In genomic region chr1:154415826-154416225, GRCm38 (mm10) we compare ENCODE assay signal across 26 mouse cellular contexts.
DNase-seq lines count a peak whose midpoint lies in the region; ATAC-seq and TF ChIP-seq lines count a peak whose summit lies in the region.
"Had no signal": no experiment of that assay in that cellular context is flagged by ENCODE, and none has a peak within 500 bp of the region (broad histone marks: within the 10 kb centered on the region; RNA-seq: fewer than 3 reads in every experiment).

No protein-coding gene starts in this region.

- H3K4me2 ChIP-seq in hindbrain, embryonic 11.5 days (replicated peaks; ENCODE audit: low read depth, low read length): no peak overlapping the region
- H3K4me2 ChIP-seq in hindbrain, embryonic 13.5 days: no peak overlapping the region
- no peak overlapping the region for H3K4me2 ChIP-seq in lung, embryonic 14.5 days
- H3K4me2 ChIP-seq: heart, embryonic 15.5 days; liver, embryonic 15.5 days; midbrain, embryonic 11.5 days had no signal

- no peaks in the 10 kb centered on the region for H3K27me3 ChIP-seq in hindbrain, embryonic 11.5 days (ENCODE audit: control insufficient read depth, insufficient read depth, low read length)
- no peaks in the 10 kb centered on the region for H3K27me3 ChIP-seq in hindbrain, embryonic 13.5 days
- H3K27me3 ChIP-seq in lung, embryonic 14.5 days (ENCODE audit: insufficient read depth, low read length): no peaks in the 10 kb centered on the region
- H3K27me3 ChIP-seq in cerebellum, adult 2 months (ENCODE audit: control insufficient read depth, insufficient read depth, low read length): no peaks in the 10 kb centered on the region
- H3K27me3 ChIP-seq: CH12.LX; heart, embryonic 15.5 days; liver, embryonic 15.5 days had no signal

- no peak for ATAC-seq in hindbrain, embryonic 11.5 days (ENCODE audit: low FRiP score)
- no peak for ATAC-seq in hindbrain, embryonic 13.5 days (ENCODE audit: low FRiP score)
- peak; percentile 41; the same call in 1 of the 2 replicates for ATAC-seq in lung, embryonic 14.5 days (ENCODE audit: insufficient read depth)
- ATAC-seq: forebrain, postnatal 0 days; Patski had no signal

- no peak overlapping the region for H3K9ac ChIP-seq in hindbrain, embryonic 11.5 days (ENCODE audit: low read depth, low read length)
- H3K9ac ChIP-seq in hindbrain, embryonic 13.5 days: no peak overlapping the region
- no peak overlapping the region for H3K9ac ChIP-seq in lung, embryonic 14.5 days
- H3K9ac ChIP-seq: forebrain, postnatal 0 days; heart, embryonic 15.5 days; liver, embryonic 15.5 days had no signal

- TF ChIP-seq POLR2A in cerebellum, adult 2 months (IDR thresholded peaks at IDR 0.05; ENCODE audit: borderline replicate concordance, insufficient read depth, low read length): no peak

- H3K9me3 ChIP-seq in hindbrain, embryonic 11.5 days (ENCODE audit: control insufficient read depth, low read length): no peaks in the 10 kb centered on the region
- no peaks in the 10 kb centered on the region for H3K9me3 ChIP-seq in hindbrain, embryonic 13.5 days
- H3K9me3 ChIP-seq in lung, embryonic 14.5 days (ENCODE audit: low read depth, low read length): no peaks in the 10 kb centered on the region
- H3K9me3 ChIP-seq: forebrain, embryonic 10.5 days; heart, embryonic 15.5 days; liver, embryonic 15.5 days had no signal

- no peaks in the 10 kb centered on the region for H3K36me3 ChIP-seq in hindbrain, embryonic 11.5 days (ENCODE audit: control insufficient read depth, insufficient read depth, low read length)
- peaks cover 5% of the 10 kb centered on the region; the same call in 1 of the 2 replicates for H3K36me3 ChIP-seq in hindbrain, embryonic 13.5 days
- no peaks in the 10 kb centered on the region for H3K36me3 ChIP-seq in lung, embryonic 14.5 days (ENCODE audit: insufficient read depth)
- H3K36me3 ChIP-seq: forebrain, embryonic 10.5 days; G1E; heart, embryonic 15.5 days; liver, embryonic 15.5 days had no signal

- H3K4me3 ChIP-seq in hindbrain, embryonic 11.5 days (ENCODE audit: low read depth, low read length): no peak overlapping the region
- H3K4me3 ChIP-seq in hindbrain, embryonic 13.5 days: no peak overlapping the region
- H3K4me3 ChIP-seq in lung, embryonic 14.5 days (ENCODE audit: low read depth, low read length): no peak overlapping the region
- H3K4me3 ChIP-seq in cerebellum, adult 2 months (replicated peaks; ENCODE audit: insufficient read depth, low read depth, low read length): no peak overlapping the region
- H3K4me3 ChIP-seq: forebrain, embryonic 10.5 days; heart, adult 2 months; heart, embryonic 15.5 days; liver, embryonic 15.5 days had no signal

- peak; percentile 4 for DNase-seq in hindbrain, embryonic 11.5 days (ENCODE audit: low spot score)
- no peak for DNase-seq in lung, embryonic 14.5 days
- no peak for DNase-seq in lung, adult 18-20 months
- DNase-seq in embryo, embryonic 10 days (ENCODE audit: low spot score): peak; percentile 29
- peak; percentile 17 for DNase-seq in embryo, embryonic 11 days
- no peak for DNase-seq in cerebellum, adult 2 months
- DNase-seq in frontal cortex, postnatal 14 days (ENCODE audit: low spot score in 2 of 2): no peak
- DNase-seq: B cell, adult 2 months; cerebellum, adult 11-12 months; cerebellum, postnatal 25 days; forebrain, postnatal 0 days; gastrocnemius, postnatal 25 days; heart, adult 2 months; heart, postnatal 4 days; kidney, adult 18-20 months; left cerebral cortex, postnatal 4 days; liver; right cerebral cortex, postnatal 25 days had no signal

- WGBS in hindbrain, embryonic 11.5 days: 76% methylated on average over 10 of the region's 10 CpGs
- whole genome bisulfite sequencing in hindbrain, embryonic 13.5 days: 82% methylated on average over 10 of the region's 10 CpGs
- 76% methylated on average over 10 of the region's 10 CpGs for WGBS in lung, embryonic 14.5 days
- WGBS in cerebellum, adult 2 months: 89% methylated on average over 10 of the region's 10 CpGs

- no peak overlapping the region for H3K27ac ChIP-seq in hindbrain, embryonic 11.5 days (ENCODE audit: low read depth, low read length)
- no peak overlapping the region for H3K27ac ChIP-seq in hindbrain, embryonic 13.5 days
- H3K27ac ChIP-seq in lung, embryonic 14.5 days (ENCODE audit: low read depth): no peak overlapping the region
- no peak overlapping the region for H3K27ac ChIP-seq in cerebellum, adult 2 months (ENCODE audit: insufficient read depth, low read length)
- H3K27ac ChIP-seq: heart, adult 2 months; heart, embryonic 15.5 days; liver, embryonic 15.5 days had no signal

- TF ChIP-seq CTCF in lung, embryonic 14.5 days (IDR thresholded peaks at IDR 0.05; ENCODE audit: low read depth): no peak
- TF ChIP-seq CTCF in cerebellum, adult 2 months (IDR thresholded peaks at IDR 0.05; ENCODE audit: borderline replicate concordance, insufficient read depth, low read depth, low read length): no peak

- no peaks in the 10 kb centered on the region for H3K4me1 ChIP-seq in hindbrain, embryonic 11.5 days (replicated peaks; ENCODE audit: control insufficient read depth, insufficient read depth, low read length)
- H3K4me1 ChIP-seq in hindbrain, embryonic 13.5 days (replicated peaks): no peaks in the 10 kb centered on the region
- no peaks in the 10 kb centered on the region for H3K4me1 ChIP-seq in lung, embryonic 14.5 days (ENCODE audit: insufficient read depth)
- peaks cover 6% of the 10 kb centered on the region for H3K4me1 ChIP-seq in cerebellum, adult 2 months (ENCODE audit: control insufficient read depth, insufficient read depth, low read length)
- H3K4me1 ChIP-seq: heart, embryonic 15.5 days; liver, embryonic 15.5 days had no signal

Comparison
In these comparisons a context has a peak if more than half of its experiments do, and no peak if none do; other contexts are left out.
1. DNase-seq: peak in hindbrain, embryonic 11.5 days (single experiment), embryo, embryonic 10 days (single experiment) and embryo, embryonic 11 days (single experiment); none in lung, embryonic 14.5 days (single experiment), lung, adult 18-20 months (0 of 2), cerebellum, adult 2 months (0 of 2) and frontal cortex, postnatal 14 days (0 of 2).